Mouse (Mus musculus): ENCODE measurements around the gene Armc3.

DNA sequence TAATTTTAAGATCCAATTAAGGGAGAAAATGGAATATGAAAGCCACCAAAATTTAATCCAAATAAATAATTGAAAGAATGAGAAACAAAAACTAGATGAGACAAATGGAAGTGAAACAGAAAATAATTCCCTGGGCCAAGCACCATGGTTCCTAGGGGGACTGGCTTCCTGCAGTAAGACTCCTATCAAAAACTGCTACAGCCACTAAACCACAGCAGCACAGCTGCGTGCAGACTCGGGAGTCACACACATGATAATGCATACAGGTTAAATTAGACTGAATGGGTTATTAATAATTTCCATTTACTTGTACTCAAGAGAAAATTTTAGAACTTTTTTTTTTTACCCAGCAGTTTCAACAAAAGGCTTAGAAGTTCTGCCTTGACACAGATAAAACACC is 154.1 kb downstream of the Armc3 start:
- TF ChIP-seq CTCF (IDR thresholded peaks at IDR 0.05; ENCODE audit: low read depth) = no peak
- no peak for TF ChIP-seq EP300 (IDR thresholded peaks at IDR 0.05; ENCODE audit: low read depth)
